Mouse (Mus musculus) heart, embryonic 11.5 days (tissue): ENCODE results near the gene Alox12. TPM values are rescaled to one million over a fixed set of nuclear protein-coding genes. Genes with fewer than 3 reads are reported as not detected.

Experiments used
- ATAC-seq: fragments of 200-750 bp; cut with Nextera tagmentation; replicated peaks from 2 replicates; pipeline ENCODE4 v1.8.0; 2017; ENCODE audit warnings: moderate library complexity; ENCODE audit not compliant: insufficient number of reproducible peaks, low FRiP score, low TSS enrichment
- H3K27ac ChIP-seq: fragments of 300-500 bp; sonication (generic); 2 replicates; pipeline ENCODE4 v1.5.1; 2014; ENCODE audit warnings: mild to moderate bottlenecking, low read depth, low read length
- H3K27me3 ChIP-seq: fragments of 300-500 bp; sonication (generic); 2 replicates; pipeline ENCODE4 v1.6.1; 2014; ENCODE audit warnings: mild to moderate bottlenecking, low read length, mixed read lengths; ENCODE audit not compliant: control insufficient read depth, insufficient read depth
- H3K36me3 ChIP-seq: fragments of 300-500 bp; sonication (generic); 2 replicates; pipeline ENCODE4 v1.6.1; 2014; ENCODE audit warnings: mild to moderate bottlenecking, low read length, moderate library complexity, mixed read lengths; ENCODE audit not compliant: control insufficient read depth, insufficient read depth
- H3K4me1 ChIP-seq: fragments of 300-500 bp; sonication (generic); 2 replicates; pipeline ENCODE4 v1.6.1; 2014; ENCODE audit warnings: low read length; ENCODE audit not compliant: control insufficient read depth, insufficient read depth
- H3K4me2 ChIP-seq: fragments of 300-500 bp; sonication (generic); 2 replicates; pipeline ENCODE4 v1.6.1; 2014; ENCODE audit warnings: mild to moderate bottlenecking, moderate library complexity
- H3K4me3 ChIP-seq: fragments of 300-500 bp; sonication (generic); 2 replicates; pipeline ENCODE4 v1.5.1; 2014; ENCODE audit warnings: low read depth, low read length
- H3K9ac ChIP-seq: fragments of 300-500 bp; sonication (generic); 2 replicates; pipeline ENCODE4 v1.6.1; 2014; ENCODE audit warnings: mild to moderate bottlenecking, low read depth, low read length, moderate library complexity
- H3K9me3 ChIP-seq: fragments of 300-500 bp; sonication (generic); replicated peaks from 2 replicates; pipeline ENCODE4 v1.6.1; 2016; ENCODE audit warnings: low read length; ENCODE audit not compliant: control insufficient read depth
- WGBS: fragments of 180-500 bp; shearing (Covaris S2); extraction: QIAGEN DNeasy Blood & Tissue Kit; methylation state at CpG from one replicate; pipeline ENCODE4 v1.1.7; 2014; ENCODE audit not compliant: insufficient replicate concordance; 5-methylcytosine and 5-hydroxymethylcytosine counted together
- polyA plus RNA-seq: library from polyadenylated mRNA; unstranded; fragments of >200 nt; fragmentation: Nextera tagmentation; extraction: Ambion mirVana; gene quantifications from 2 replicates; pipeline ENCODE4 v1.2.1, GENCODE M21; 2014

Gene Alox12
- polyA plus RNA-seq, 1 experiment from 2014 or later = 5.8 TPM

GRCm38 (mm10) chr11:70214856-70215209 lies 40.3 kb downstream of the Alox12 start:
- Histone ChIP-seq H3K4me2 (peak overlapping the region; percentile 72), H3K4me3 (peak overlapping the region; percentile 45), H3K9me3 (no peaks in the 10 kb centered on the region), H3K9ac (no peak overlapping the region), H3K27me3 (peaks cover 57% of the 10 kb centered on the region), H3K36me3 (no peaks in the 10 kb centered on the region), H3K4me1 (peaks cover 16% of the 10 kb centered on the region), H3K27ac (no peak overlapping the region)
- 11% methylated on average over 18 of the region's 18 CpGs for WGBS
- no peak for ATAC-seq

DNA sequence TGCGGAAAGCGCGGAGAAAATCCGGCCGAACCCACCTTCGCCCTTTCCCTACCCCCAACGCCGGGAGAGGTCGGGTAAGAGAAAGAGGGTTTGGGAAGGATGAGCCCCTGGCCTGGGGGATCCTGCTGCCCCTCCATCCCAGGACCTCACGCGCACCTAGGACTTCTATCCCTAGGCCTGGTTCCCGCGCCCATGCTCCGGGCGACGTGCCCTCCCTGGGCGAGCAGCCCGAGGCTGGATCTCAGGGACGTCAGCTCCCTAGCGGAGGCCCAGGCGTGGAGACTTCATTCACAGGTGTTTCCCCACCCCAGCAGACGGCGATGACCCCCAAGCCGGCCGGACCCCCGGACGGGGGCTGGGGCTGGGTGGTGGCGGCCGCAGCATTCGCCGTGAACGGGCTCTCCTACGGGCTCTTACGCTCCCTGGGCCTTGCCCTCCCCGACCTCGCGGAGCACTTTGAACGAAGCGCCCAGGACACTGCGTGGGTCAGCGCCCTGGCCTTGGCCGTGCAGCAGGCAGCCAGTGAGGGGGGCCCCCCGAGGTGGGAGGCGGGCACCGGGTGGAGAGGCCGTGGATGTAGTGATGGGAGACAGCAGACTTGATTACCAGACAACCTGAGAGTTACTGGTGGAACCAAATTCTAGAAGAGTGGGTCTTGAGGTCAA lies 40.8 kb downstream of the Alox12 start:
- no peaks in the 10 kb centered on the region for H3K9me3 ChIP-seq
- no peak overlapping the region for H3K27ac ChIP-seq
- no peaks in the 10 kb centered on the region for H3K36me3 ChIP-seq
- H3K4me3 ChIP-seq = peak overlapping the region; percentile 45
- peak overlapping the region; percentile 63; the same call in 1 of the 2 replicates for H3K9ac ChIP-seq
- H3K27me3 ChIP-seq = peaks cover 57% of the 10 kb centered on the region
- 1% methylated on average over 45 of the region's 46 CpGs for WGBS
- H3K4me1 ChIP-seq = peaks cover 16% of the 10 kb centered on the region
- H3K4me2 ChIP-seq = peak overlapping the region; percentile 72
- ATAC-seq = peak; percentile 37; the same call in 1 of the 2 replicates

- peak overlapping the region; percentile 72 for H3K4me2 ChIP-seq
- ATAC-seq = no peak
- no peaks in the 10 kb centered on the region for H3K9me3 ChIP-seq
- no peak overlapping the region for H3K27ac ChIP-seq
- H3K4me1 ChIP-seq = peaks cover 16% of the 10 kb centered on the region
- no peak overlapping the region for H3K9ac ChIP-seq
- H3K36me3 ChIP-seq = no peaks in the 10 kb centered on the region
- peaks cover 55% of the 10 kb centered on the region for H3K27me3 ChIP-seq
- 12% methylated on average over 26 of the region's 26 CpGs for WGBS
- peak overlapping the region; percentile 45 for H3K4me3 ChIP-seq
Measured at GRCm38 (mm10) chr11:70213736-70214135, 41.4 kb downstream of the Alox12 start.

DNA sequence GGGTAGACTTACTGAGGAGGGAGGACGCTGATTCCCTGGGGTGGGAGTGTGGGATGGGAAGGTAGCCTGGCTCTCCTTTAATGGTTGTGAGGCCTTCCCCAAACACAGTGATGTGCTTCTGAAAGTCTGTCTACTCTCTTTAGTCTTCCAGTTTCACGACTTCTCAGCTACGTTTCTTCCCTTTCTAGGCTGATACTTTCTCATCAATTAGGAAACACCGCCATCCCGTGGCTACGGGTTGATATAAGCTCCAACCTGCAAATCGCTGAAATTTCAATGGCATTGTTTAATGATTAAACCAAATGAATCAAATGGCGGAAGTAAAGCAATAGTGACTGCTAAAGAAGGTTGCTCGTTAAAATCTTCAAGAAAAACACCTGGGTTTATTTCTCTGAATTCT lies 42.3 kb downstream of the Alox12 start:
- Histone ChIP-seq H3K9ac (no peak overlapping the region), H3K4me3 (no peak overlapping the region), H3K27ac (no peak overlapping the region), H3K4me2 (no peak overlapping the region), H3K9me3 (no peaks in the 10 kb centered on the region), H3K36me3 (no peaks in the 10 kb centered on the region), H3K4me1 (peaks cover 16% of the 10 kb centered on the region), H3K27me3 (peaks cover 52% of the 10 kb centered on the region)
- no peak for ATAC-seq
- 17% methylated on average over 9 of the region's 9 CpGs for WGBS

GRCm38 (mm10) chr11:70212423-70212822 lies 42.7 kb downstream of the Alox12 start, which contains the start of gene Slc16a11:
Slc16a11 (plus strand) TSS chr11:70212752.
- H3K4me3 ChIP-seq = peak within 1 kb of the TSS; percentile 45; the same call in 1 of the 2 replicates
- no peak within 1 kb of the TSS for H3K27ac ChIP-seq
- H3K27me3 ChIP-seq = peaks cover 48% of the 10 kb centered on the region
- H3K9me3 ChIP-seq = no peaks in the 10 kb centered on the region
- H3K36me3 ChIP-seq = no peaks in the 10 kb centered on the region
- 56% methylated on average over 6 of the region's 6 CpGs for WGBS
- no peak within 1 kb of the TSS; the same call in 1 of the 2 replicates for H3K4me2 ChIP-seq
- no peak for ATAC-seq
- H3K9ac ChIP-seq = no peak within 1 kb of the TSS
- peaks cover 16% of the 10 kb centered on the region for H3K4me1 ChIP-seq

DNA sequence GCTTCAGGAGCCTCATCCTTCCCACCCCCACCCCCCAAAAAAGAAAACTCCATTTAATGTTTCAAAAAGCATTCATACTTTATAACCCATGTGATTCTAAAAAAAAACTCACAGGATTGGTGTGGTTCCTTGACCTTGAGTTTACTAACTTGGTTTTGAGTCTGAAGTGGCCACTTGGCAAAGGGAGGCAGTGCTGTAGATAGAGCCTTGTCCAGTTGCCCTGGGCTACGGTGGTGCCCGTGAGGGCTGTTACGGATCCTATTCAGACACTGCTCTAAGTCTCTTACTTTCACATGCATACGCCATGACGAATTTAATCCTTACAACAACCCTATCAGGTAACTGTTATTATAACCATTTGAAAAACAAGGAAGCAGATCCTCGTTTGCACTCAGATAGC lies 43.2 kb downstream of the Alox12 start:
- Histone ChIP-seq H3K36me3 (no peaks in the 10 kb centered on the region), H3K4me3 (no peak overlapping the region), H3K9me3 (no peaks in the 10 kb centered on the region), H3K27ac (no peak overlapping the region), H3K4me1 (peaks cover 16% of the 10 kb centered on the region), H3K4me2 (no peak overlapping the region), H3K9ac (no peak overlapping the region), H3K27me3 (peaks cover 44% of the 10 kb centered on the region)
- no peak for ATAC-seq
- WGBS = 64% methylated on average over 6 of the region's 6 CpGs

- 72% methylated on average over 2 of the region's 2 CpGs for WGBS
Measured at GRCm38 (mm10) chr11:70210681-70211080, 44.5 kb downstream of the Alox12 start.

GRCm38 (mm10) chr11:70208778-70209388 lies 46.3 kb downstream of the Alox12 start:
- WGBS = 61% methylated on average over 5 of the region's 5 CpGs
- no peak for ATAC-seq
- no peak overlapping the region for H3K4me2 ChIP-seq
- H3K36me3 ChIP-seq = no peaks in the 10 kb centered on the region
- peaks cover 19% of the 10 kb centered on the region for H3K27me3 ChIP-seq
- H3K4me3 ChIP-seq = no peak overlapping the region
- no peak overlapping the region for H3K9ac ChIP-seq
- H3K9me3 ChIP-seq = no peaks in the 10 kb centered on the region
- H3K27ac ChIP-seq = no peak overlapping the region
- peaks cover 3% of the 10 kb centered on the region for H3K4me1 ChIP-seq

More at GRCm38 (mm10) chr11:70210681-70211080, 44.5 kb downstream of the Alox12 start:
- Histone ChIP-seq H3K27me3 (peaks cover 34% of the 10 kb centered on the region), H3K4me1 (peaks cover 16% of the 10 kb centered on the region), H3K4me2 (no peak overlapping the region), H3K9me3 (no peaks in the 10 kb centered on the region), H3K4me3 (no peak overlapping the region), H3K36me3 (no peaks in the 10 kb centered on the region), H3K27ac (no peak overlapping the region), H3K9ac (no peak overlapping the region)
- ATAC-seq = no peak
